Mouse (Mus musculus) lung, adult 2 months (tissue): ENCODE data around the gene Dhrs3. TPM values are rescaled to one million over a fixed set of nuclear protein-coding genes. Genes with fewer than 3 reads are reported as not detected.
A peak's percentile ranks its signal among the peaks of the same experiment; 100 is the strongest.

ENCODE experiments used
- DNase-seq: peaks from one replicate; pipeline ENCODE4 v3.0.0; 2022
- H3K4me1 ChIP-seq: fragments of 200-500 bp; 2 replicates; pipeline ENCODE4 v1.6.1; 2011; ENCODE audit warnings: low read length; ENCODE audit not compliant: control insufficient read depth, insufficient read depth
- H3K4me3 ChIP-seq: fragments of 200-500 bp; replicated peaks from 2 replicates; pipeline ENCODE3; 2011; ENCODE audit warnings: low read depth, mild to moderate bottlenecking, control low read depth, low read length; ENCODE audit errors: extremely low read depth
- CTCF ChIP-seq: fragments of 200-500 bp; IDR thresholded peaks from 2 replicates; pipeline ENCODE4 v1.5.1; 2011; ENCODE audit warnings: mild to moderate bottlenecking, low read length, control low read depth; ENCODE audit not compliant: insufficient read depth
- POLR2A ChIP-seq: fragments of 200-500 bp; IDR thresholded peaks from 2 replicates; pipeline ENCODE4 v1.6.1; 2011; ENCODE audit warnings: low read depth, mild to moderate bottlenecking, control low read depth, low read length, borderline replicate concordance; ENCODE audit errors: extremely low read depth
- WGBS: fragments of 180-500 bp; shearing (Covaris S2); methylation state at CpG from one replicate; pipeline ENCODE4 v1.1.7; 2018; 5-methylcytosine and 5-hydroxymethylcytosine counted together
- polyA plus RNA-seq: library from polyadenylated mRNA; depleted of rRNA; stranded (reverse); fragments of >200 nt; gene quantifications from 2 replicates; pipeline ENCODE4 v1.2.3, GENCODE M21; 2012

The Dhrs3 gene
- polyA plus RNA-seq, 1 experiment: 150 TPM

DNA sequence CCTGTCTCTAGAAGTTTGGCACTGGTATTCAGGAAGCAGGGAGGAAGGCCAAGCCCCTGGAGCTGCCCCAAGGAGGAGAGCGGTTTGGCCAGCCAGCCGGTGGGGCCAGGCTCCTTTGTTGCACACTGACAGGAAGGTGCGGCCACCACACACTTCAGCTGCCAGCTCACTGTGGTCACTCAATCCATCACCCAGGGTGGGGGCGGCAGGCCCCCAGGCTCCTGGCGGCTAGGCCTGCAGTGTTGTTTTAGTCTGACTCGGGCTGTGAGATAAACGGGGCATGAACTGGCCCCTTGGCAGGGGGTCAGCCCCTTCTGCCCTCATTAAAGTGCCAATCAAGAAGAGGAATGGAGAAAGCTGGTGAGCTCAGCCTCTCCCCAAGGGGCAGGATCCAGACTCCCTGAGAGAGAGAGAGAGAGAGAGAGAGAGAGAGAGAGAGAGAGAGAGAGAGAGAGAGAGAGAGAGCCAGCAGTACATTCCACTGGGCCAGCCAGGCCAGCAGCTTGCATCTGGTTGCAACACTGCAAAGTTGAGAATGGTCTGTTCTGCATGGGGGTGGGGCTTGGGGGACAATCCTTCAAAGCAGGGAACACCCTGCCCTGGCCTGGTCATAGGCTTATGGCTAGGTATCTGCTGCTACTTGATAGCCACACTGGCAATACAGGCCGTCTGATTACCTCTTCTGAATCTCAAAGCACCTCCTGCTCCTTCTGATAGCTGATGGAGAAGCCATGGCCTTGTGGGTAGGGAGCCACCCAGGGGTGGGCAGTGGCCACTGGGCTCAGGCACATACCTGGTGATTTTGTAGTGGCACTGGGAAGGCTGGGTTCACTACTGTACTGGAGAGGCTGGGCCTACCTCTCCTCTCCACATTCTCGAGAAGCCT, 57.1 kb downstream of the Dhrs3 start:
- H3K4me3 ChIP-seq: no peak overlapping the region
- WGBS: 18% methylated on average over 9 of the region's 9 CpGs
- peaks cover 18% of the 10 kb centered on the region for H3K4me1 ChIP-seq
- DNase-seq: peak; percentile 79
- no peak for TF ChIP-seq CTCF
- TF ChIP-seq POLR2A: no peak

DNA sequence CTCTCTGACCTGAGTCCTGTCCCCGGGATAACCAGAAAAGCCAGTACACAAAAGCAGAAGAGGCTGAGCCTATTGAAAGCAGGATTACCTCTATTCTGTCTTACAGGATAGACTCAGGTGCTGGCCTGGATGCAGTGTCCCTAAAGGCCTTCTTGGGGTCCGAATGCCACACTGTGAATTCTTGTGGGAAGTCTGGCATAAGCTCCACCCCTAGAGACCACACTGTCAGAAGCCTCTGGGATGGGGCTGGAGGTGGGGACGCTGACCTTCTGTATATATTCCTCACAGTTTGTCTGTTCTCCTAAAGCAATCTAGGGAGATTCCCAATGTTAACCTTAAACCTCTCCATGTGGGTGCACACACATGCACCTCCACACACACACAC, 57.7 kb downstream of the Dhrs3 start:
- no peak overlapping the region for H3K4me3 ChIP-seq
- TF ChIP-seq CTCF: no peak
- no peak for TF ChIP-seq POLR2A
- DNase-seq: no peak
- peaks cover 18% of the 10 kb centered on the region for H3K4me1 ChIP-seq
- WGBS: 77% methylated on average over 3 of the region's 3 CpGs

DNA sequence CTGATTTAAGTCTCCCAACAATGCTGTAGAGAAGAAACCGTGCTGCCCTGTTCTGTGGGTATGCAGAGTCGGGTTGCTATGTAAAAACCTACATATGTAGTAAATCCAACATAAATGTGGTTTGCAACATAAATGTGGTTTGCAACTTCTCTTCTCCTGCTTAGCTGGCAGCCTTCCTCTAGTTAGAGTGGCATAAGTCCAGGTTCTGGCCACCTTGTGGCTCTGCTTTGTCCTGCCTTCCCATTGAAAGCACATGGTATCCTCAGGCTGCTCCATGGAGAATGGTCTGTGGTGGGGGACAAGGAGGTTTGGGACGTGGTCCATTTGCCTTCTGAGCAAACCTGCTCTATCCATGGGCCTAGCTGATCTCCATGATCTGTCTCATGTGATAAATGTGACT, 58.3 kb downstream of the Dhrs3 start:
- 83% methylated on average over 3 of the region's 3 CpGs for WGBS
- DNase-seq: no peak
- Histone ChIP-seq H3K4me3 (no peak overlapping the region), H3K4me1 (peaks cover 18% of the 10 kb centered on the region)
- TF ChIP-seq CTCF: no peak

DNA sequence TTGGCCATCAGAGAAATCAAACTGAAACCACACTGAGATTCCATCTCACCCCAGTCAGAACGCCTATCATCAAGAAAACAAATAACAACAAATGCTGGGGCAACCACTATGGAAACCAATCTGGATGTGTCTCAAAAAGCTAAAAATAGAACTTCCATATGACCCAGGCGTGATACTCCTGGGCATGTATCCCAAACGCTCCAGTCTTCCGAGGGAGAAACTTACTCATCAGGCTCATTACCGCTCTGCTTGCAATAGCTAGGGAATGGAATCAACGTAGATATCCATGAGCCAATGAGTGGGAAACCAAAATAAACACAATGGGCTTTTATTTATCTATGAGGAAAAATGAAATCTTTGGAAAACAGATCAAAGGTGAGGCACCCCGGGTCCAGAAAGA, 59.2 kb downstream of the Dhrs3 start:
- WGBS: 63% methylated on average over 7 of the region's 7 CpGs
- DNase-seq: no peak

DNA sequence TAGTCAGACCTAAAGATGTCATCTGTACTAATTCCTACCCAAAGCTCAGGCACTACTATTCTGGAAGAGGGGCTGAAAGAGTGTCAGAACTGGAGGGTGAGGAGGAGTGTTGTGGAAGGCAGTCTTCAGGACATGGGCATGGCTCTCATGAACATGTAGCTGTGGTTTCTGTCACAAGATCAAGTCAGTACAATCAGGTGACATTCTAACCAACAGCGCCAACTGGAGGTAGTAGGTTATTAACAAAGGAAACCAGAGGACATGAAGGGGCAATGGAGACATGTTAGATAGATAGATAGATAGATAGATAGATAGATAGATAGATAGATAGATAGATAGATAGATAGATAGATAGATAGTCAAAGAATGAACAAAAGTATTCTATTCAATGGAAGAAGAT, 60.8 kb downstream of the Dhrs3 start:
- peaks cover 22% of the 10 kb centered on the region for H3K4me1 ChIP-seq
- 90% methylated on average over 1 of the region's 1 CpGs for WGBS
- TF ChIP-seq POLR2A (no peak), CTCF (no peak)
- H3K4me3 ChIP-seq: no peak overlapping the region
- DNase-seq: no peak

More for the DNA sequence above, 59.2 kb downstream of the Dhrs3 start:
- no peak for TF ChIP-seq POLR2A
- no peak for TF ChIP-seq CTCF
- no peak overlapping the region for H3K4me3 ChIP-seq
- H3K4me1 ChIP-seq: peaks cover 19% of the 10 kb centered on the region

DNA sequence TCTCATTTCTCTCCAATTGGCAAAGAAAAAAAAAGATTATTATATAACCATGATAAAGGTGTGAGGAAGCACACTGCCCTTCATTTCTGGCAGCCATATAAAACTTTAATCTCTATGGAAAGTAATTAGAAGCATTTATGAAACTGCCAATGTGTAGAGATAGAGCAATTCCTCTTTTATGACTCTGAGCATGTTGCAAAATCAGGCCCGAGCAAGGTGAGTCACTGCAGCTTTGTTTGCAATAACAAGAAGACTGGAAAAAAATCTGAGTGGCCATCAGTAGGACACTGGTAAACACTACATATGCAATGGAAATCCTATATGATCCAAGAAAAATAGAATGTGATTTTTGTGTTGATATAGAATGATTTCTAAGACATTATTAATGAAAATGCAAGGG, 63.2 kb downstream of the Dhrs3 start:
- TF ChIP-seq CTCF (no peak), POLR2A (no peak)
- H3K4me3 ChIP-seq: no peak overlapping the region
- no peak for DNase-seq
- WGBS: 38% methylated on average over 1 of the region's 1 CpGs
- peaks cover 11% of the 10 kb centered on the region for H3K4me1 ChIP-seq

DNA sequence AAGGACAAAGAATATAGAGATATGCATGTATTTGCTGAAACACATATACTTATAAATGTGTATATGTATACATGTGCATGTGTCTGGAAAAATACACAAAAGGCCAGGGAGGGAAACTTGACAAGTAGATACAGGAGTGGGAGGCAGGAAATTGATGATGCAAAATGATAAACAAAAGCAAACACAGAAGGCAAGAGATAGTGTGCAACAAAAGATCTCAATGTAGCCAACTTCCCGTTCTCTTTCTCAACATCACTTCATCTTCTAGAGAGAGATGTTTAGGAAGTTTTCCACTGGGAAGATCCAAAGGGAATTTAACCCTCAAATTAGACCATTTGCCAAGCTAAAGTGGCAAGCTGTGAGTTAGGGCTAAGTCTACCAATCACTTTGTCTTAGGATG, 63.7 kb downstream of the Dhrs3 start:
- 24% methylated on average over 1 of the region's 1 CpGs for WGBS
- no peak for TF ChIP-seq POLR2A
- TF ChIP-seq CTCF: no peak
- no peak for DNase-seq
- peaks cover 15% of the 10 kb centered on the region for H3K4me1 ChIP-seq
- H3K4me3 ChIP-seq: no peak overlapping the region

DNA sequence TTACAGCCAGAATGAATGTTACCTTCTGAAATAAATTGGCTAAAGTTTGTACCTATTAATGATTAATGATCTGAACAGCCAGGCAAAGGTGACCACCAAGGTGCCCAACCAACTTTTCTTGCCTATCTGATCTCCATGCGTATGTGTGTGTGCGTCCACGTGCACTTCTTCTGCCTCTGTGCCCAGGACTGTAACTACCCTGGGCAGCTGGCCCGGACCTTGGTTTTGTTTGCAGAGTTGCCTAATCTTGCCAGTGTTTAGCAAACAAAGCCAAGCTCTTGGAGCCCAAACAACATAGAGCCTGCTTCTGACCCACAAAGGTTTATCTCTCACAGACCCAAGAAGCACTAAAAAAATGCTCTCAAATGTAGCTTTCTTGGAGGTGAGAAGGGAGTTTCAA, 64.6 kb downstream of the Dhrs3 start:
- WGBS: 47% methylated on average over 4 of the region's 4 CpGs
- TF ChIP-seq CTCF: no peak
- no peak for TF ChIP-seq POLR2A
- peak; percentile 69 for DNase-seq
- Histone ChIP-seq H3K4me3 (no peak overlapping the region), H3K4me1 (peaks cover 17% of the 10 kb centered on the region)

DNA sequence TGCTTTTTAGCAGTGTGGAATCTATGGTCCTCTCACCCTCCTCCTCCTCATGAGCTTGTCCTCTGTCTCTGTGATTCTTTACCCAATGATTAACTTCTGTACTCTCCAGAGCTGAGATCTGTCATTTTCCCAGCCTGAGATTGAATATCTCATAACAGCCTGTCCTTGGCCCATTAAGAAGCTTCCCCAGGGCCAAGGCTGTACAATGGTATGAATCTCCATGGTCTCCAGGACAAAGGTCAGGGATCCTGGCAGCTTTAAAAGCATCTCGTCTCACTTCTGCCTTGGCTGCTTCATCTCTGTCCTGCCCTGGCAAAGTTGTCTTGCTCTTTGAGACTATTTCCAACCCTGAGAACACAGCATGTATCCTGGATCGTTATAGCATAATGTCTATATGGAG, 65.1 kb downstream of the Dhrs3 start:
- no peak for TF ChIP-seq POLR2A
- TF ChIP-seq CTCF: no peak
- H3K4me3 ChIP-seq: no peak overlapping the region
- peaks cover 17% of the 10 kb centered on the region for H3K4me1 ChIP-seq
- DNase-seq: no peak
- 67% methylated on average over 2 of the region's 2 CpGs for WGBS

DNA sequence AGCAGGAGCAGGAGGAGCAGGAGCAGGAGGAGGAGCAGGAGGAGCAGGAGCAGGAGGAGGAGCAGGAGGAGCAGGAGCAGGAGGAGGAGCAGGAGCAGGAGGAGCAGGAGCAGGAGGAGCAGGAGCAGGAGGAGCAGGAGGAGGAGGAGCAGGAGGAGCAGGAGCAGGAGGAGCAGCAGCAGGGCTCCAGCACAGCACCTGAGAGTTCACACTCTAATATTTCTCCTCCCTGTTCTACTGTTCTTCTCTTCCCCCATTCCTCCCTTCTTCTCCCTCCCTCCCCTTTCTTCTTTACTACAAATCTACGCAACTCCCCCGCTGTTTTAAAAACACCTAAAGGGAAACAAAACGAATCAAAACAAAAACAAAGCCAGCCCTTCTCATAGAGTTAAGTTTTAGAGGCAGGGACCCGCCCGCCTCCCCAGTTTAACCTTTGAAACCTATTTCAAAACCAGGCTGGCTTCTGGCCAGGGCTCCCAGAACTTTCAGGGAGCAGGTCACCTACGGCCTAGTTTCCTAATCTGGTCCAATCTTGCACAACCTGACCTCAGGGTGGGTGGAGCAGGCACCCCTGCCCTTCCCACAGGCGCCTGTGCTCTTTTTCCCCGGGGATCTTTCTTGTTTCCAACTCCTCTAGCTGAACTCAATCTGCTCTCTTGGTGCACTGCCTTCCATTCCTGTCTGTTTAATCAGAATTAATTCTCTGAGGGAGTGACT, 67.7 kb downstream of the Dhrs3 start:
- peaks cover 17% of the 10 kb centered on the region for H3K4me1 ChIP-seq
- WGBS: 40% methylated on average over 8 of the region's 8 CpGs
- peak; percentile 90 for DNase-seq
- H3K4me3 ChIP-seq: no peak overlapping the region
- TF ChIP-seq CTCF: no peak
- no peak for TF ChIP-seq POLR2A
